Mouse (Mus musculus): ENCODE measurements around the gene Med1.
A peak's percentile ranks its signal among the peaks of the same experiment; 100 is the strongest.
"Not testable (repeated sequence)": the region's sequence is repeated elsewhere in the genome, so short reads cannot be mapped to it uniquely, and the experiment has no call there.

Gene Med1

DNA sequence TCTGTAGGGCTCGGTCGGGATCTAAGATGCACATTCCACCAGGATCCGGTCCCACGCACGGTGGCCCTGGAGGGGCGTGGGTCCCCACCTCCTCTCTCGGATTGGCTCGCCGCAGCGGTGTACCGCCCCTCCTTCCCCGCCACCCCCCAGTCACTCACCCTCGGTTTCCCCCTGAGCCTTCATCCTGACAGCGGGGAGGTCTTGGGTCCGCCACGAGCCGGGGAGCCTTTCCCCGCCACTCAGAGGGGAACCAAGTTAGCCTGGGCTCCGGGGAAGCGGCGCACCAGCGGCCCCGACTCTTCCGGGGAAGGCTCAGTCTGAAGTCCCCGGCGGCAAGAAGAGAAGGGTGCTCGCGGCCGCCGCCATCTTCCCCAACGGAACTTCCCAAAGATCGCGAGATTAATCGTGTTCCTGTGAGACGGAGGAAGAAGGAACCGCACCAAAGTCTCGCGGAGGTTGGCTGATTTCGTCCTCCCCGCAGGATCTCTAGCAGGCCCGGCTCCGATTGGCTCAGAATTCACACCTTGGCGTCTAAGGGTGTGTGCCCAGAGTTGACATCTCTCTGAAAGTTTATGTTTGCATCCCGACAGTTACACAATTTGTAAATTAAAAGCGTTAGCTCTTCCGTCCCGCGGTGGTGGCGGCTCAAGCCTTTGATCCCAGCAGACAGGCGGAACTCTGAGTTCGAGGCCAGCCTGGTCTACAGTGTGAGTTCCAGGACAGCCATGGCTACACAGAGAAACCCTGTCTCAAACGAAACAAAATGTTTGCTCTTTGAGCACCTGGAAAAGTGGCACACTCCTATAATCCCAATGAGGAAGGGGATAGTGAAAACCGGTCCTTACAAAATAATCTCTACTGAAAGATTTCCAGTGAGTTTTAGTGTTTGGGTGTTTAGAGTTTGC is at the start of gene Med1:
Gene Med1 (minus strand): TSS at position 393 of the 905 bp plus-strand sequence.
- peak; percentile 90 to 93 for DNase-seq (ENCODE audit: low spot score in 2 of 2)

- DNase-seq (ENCODE audit: low spot score in 2 of 2): no peak
Measured at GRCm38 (mm10) chr11:98238995-98239394, 45.9 kb upstream of the Med1 start.

DNA sequence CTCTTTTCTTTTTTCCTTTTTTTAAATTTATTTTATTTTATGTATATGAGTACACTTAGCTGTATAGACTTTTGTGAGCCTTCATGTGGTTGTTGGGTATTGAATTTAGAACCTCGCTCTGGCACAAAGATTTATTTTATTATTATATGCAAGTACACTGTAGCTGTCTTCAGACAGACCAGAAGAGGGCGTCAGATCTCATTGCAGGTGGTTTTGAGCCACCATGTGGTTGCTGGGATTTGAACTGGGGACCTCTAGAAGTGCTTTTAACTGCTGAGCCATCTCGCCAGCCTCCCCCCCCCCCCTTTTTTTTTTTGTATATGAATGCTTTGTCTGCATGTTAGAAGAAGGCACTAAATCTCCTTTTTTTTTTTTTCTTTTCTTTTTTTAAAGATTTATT is 45.3 kb upstream of the Med1 start:
- no peak for DNase-seq (ENCODE audit: low spot score in 2 of 2)

- DNase-seq (ENCODE audit: low spot score in 2 of 2): no peak
Measured at GRCm38 (mm10) chr11:98226349-98226748, 33.3 kb upstream of the Med1 start.

DNA sequence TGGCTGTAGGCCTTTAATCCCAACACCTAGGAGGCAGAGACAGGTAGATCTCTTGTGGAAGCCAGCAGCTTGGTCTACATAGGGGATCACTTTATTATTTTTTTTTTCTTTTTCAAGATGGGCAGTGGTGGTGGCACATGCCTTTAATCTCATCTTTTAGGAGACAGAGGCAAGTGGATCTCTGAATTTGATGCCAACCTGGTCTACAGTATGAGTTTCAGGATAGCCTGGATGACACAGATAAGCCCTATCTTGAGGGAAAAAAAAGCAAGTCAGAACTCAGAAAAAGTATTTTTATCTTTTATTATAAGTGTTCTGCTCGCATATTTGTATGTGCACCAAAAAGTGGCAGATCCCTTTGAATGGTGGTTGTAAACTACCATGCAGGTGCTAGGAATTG is 20.2 kb upstream of the Med1 start:
- DNase-seq (ENCODE audit: low spot score in 2 of 2): no peak

GRCm38 (mm10) chr11:98209661-98210060 is 16.6 kb upstream of the Med1 start:
- not testable (repeated sequence) for DNase-seq (ENCODE audit: low spot score in 2 of 2)

- not testable (repeated sequence) for DNase-seq (ENCODE audit: low spot score in 2 of 2)
Measured at GRCm38 (mm10) chr11:98206281-98206680, 13.2 kb upstream of the Med1 start.

DNA sequence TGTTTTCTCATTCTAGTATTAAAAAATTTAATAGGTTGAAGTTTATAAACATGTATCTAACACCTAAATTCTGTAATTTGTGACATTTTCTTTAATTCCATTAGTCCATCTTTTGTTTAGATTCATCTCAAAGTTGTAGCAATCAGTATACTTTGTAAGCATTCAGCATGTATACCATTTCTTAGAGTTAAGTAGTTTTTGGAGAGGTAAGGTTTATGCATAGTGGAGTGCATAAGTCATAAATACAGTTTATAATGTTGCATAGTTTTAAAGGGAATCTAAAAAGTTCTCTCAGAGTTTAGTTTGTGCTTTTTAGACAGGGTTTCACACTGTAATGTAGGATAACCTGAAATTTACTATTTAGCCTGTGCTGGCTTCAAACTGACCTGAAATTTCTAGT is 12.4 kb upstream of the Med1 start:
- no peak for DNase-seq (ENCODE audit: low spot score in 2 of 2)

DNA sequence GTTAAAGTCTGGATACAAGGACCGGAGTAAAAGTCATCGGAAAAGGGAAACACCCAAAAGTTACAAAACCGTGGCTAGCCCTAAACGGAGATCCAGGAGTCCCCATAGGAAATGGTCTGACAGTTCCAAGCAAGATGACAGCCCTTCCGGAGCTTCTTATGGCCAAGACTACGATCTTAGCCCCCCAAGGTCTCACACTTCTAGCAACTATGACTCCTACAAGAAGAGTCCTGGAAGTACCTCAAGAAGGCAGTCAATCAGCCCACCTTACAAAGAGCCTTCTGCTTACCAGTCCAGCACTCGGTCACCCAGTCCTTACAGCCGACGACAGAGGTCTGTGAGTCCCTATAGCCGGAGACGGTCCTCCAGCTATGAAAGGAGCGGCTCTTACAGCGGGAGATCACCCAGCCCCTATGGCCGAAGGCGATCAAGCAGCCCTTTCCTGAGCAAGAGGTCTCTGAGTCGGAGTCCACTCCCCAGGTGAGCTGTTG is 10.9 kb upstream of the Med1 start:
- no peak for DNase-seq (ENCODE audit: low spot score in 2 of 2)

DNA sequence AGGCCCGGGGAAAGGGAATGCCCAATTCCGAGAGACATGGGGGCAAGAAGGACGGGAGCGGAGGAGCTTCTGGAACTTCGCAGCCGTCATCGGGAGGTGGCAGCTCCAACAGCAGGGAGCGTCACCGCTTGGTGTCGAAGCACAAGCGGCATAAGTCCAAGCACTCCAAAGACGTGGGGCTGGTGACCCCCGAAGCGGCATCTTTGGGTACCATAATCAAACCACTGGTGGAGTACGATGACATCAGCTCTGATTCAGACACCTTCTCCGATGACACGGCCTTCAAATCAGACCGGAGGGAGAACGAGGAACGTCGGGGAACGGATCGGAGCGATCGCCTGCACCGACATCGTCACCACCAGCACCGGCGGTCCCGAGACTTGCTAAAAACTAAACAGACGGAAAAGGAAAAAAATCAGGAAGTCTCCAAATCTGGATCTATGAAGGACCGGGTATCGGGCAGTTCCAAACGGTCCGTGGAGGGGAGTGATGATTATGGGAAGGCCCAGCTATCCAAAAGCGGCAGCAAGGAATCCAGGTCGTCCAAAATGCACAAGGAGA is 10.3 kb upstream of the Med1 start:
- DNase-seq (ENCODE audit: low spot score in 2 of 2): peak in 1 of 2 experiments; percentile 6

DNA sequence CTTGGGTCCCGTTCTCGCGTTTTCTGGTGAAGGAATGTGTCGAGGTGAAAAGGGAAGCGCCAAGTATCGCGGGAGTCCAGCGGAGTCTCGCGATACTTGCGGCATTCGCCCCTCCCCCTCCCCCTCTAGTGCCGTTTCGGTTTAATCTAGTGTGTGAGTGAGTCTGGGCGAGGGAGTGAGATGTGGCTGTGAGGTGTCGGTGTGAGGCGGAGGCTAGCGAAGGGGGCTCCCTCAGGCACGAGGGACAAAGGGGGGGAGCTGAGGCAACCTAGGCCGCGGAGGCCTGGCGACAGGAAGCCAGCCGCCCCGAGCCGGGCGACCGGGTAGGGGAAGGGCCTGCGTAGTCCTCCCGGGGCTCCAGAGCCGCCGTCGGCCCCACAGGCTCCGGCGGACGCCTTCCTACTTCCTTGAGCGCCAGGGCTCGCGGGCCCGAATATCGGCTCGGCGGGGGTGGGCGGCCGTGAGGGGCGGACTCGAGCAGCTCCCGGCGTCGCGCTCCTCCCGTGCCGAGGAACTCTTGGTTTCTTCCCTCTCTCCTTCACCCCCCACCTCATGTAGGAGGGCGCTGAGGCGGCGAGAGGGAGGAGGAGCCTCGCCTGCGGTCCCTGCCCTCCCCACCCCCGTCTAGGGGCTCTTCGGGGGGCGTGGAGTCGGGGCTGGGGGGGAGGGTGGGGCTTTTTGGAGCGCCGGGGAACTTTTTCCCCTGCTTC is 9.7 kb upstream of the Med1 start, which contains the start of gene Cdk12:
Gene Cdk12 (plus strand): TSS at position 419 of the 710 bp plus-strand sequence.
- DNase-seq (ENCODE audit: low spot score in 2 of 2): peak; percentile 95

GRCm38 (mm10) chr11:98201791-98202640 is 8.9 kb upstream of the Med1 start:
- DNase-seq (ENCODE audit: low spot score in 2 of 2): peak; percentile 17 to 19

GRCm38 (mm10) chr11:98190820-98191219 is 2.3 kb downstream of the Med1 start:
- DNase-seq (ENCODE audit: low spot score in 2 of 2): no peak

DNA sequence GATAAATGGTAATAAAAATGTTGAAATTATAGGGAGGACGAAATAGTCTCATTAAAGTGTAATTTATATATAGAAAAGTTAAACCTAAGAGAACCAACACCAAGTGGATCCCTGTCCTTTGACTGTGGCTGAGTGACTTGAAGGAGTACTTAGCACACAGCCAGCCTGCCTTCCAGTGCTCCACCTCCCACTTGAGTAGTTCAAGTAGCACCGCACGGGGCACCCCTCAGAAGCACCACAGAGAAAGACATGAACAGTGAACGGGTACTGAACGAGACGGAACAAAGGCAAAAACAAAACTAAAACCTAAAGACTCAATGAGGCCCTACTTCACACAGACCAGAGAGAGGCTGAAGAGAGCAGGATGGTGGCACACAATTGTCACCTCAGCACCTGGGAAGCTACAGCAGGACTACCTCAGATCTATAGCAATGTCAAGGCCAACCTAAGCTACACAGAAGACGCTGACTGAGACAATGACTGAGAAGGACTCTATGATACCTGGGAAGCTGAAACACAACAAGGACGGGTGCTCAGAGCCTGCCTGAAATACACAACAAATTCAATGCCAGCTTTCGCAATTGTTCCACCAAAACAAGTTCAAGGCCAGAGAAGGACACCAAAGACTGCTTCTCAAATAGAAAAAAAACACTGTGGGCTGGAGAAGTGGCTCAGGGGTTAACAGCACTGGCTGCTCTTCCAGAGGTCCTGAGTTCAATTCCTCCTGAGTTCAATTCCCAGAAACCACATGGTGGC is 5.3 kb downstream of the Med1 start:
- DNase-seq (ENCODE audit: low spot score in 2 of 2): no peak

DNA sequence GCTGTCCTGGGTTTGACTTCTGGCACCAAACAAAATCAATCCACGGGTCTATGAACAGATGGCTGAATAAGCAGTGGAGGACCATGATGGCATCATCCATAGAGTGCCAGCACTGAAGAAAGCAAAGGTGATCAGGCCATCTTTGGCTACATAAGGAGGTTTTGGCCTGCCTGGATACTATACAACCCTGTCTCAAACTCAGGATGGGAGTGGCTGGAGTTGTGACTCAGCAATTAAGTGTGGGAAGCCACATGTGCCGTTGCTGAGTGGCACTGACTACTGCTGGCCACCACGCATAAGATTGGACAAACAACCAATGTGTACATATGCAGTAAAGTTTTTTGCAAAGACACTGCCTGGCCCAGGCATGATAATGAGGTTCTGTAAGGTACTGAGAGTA is 10.9 kb downstream of the Med1 start:
- DNase-seq (ENCODE audit: low spot score in 2 of 2): not testable (repeated sequence)

- DNase-seq (ENCODE audit: low spot score in 2 of 2): no peak
Measured at GRCm38 (mm10) chr11:98168400-98168799, 24.7 kb downstream of the Med1 start.

DNA sequence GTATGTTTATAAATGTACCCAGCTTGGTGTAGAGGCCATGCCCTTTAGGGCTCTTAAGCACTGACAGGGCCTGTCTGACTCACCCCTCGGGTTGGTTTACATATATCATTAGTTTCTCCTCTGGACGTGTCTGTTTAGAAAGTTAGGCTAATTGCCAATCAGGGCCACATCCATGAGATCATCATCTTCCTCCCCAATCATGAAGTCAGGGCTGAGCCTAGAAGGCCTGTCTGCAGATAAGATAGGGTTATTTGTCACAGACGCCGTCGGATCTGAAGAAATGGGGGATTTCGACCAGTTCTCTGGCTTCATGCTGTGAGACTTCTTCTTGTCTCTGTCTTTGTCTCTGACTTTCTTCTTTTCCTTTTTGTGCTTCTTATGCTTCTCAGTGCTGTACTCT is 38.0 kb downstream of the Med1 start:
- no peak for DNase-seq (ENCODE audit: low spot score in 2 of 2)

- no peak for DNase-seq (ENCODE audit: low spot score in 2 of 2)
Measured at GRCm38 (mm10) chr11:98150625-98151156, 42.4 kb downstream of the Med1 start.

DNA sequence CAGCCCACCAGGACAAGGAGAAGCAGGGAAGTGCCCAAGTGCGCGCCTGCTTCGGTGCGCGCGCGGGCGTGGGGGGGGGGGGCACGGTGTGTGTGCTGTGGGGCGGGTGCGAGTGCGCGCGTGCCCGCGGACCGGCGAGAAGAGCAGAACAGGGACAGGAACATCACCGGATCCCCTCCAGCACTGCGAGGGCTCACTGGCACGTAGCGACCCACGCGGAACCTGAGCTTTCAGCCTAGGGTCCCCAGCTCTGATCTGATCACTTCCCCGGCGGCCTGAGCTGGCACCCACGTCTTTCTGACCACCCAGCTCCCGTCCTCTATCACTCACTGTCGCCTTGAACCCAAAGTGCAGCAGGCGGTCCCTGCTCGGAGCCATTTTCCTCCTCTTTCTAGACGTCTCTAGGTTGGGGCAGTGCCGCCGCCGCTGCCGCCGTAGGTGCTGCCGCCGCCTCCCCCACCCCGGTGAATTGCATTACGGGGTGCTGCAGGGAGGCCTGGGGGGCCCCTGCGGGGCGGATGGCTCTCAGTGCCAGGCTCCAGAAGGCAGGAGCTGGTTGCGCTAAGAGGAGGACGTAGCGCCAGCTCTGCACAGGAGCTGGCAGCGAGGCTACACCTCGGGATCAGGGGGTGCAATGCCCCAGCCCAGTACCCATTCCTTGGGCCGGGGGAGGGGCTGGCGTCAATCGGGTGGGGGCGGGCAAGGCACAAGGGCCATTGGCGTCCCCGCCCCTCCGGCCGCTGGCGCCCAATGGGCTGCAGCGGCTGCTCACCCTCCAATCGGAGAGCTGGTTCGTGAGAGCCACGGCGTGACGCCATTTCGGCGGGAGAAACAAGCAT is 43.1 kb downstream of the Med1 start, which contains the start of gene Fbxl20:
Gene Fbxl20 (minus strand): TSS at position 618 of the 839 bp plus-strand sequence.
- DNase-seq (ENCODE audit: low spot score in 2 of 2): peak; percentile 84 to 87
